Mouse (Mus musculus) mammary gland, adult 2 months (tissue): ENCODE measurements around the gene Hspa13. TPM values are rescaled to one million over a fixed set of nuclear protein-coding genes. Genes with fewer than 3 reads are reported as not detected.

Experiments
- polyA plus RNA-seq: library from polyadenylated mRNA; depleted of rRNA; stranded (reverse); fragments of >200 nt; gene quantifications from 2 replicates; pipeline ENCODE4 v1.2.3, GENCODE M21; 2012; ENCODE audit warnings: low replicate concordance; rRNA removed

Gene Hspa13
- 2.7 and 5.9 TPM in 2 replicates for polyA plus RNA-seq

DNA sequence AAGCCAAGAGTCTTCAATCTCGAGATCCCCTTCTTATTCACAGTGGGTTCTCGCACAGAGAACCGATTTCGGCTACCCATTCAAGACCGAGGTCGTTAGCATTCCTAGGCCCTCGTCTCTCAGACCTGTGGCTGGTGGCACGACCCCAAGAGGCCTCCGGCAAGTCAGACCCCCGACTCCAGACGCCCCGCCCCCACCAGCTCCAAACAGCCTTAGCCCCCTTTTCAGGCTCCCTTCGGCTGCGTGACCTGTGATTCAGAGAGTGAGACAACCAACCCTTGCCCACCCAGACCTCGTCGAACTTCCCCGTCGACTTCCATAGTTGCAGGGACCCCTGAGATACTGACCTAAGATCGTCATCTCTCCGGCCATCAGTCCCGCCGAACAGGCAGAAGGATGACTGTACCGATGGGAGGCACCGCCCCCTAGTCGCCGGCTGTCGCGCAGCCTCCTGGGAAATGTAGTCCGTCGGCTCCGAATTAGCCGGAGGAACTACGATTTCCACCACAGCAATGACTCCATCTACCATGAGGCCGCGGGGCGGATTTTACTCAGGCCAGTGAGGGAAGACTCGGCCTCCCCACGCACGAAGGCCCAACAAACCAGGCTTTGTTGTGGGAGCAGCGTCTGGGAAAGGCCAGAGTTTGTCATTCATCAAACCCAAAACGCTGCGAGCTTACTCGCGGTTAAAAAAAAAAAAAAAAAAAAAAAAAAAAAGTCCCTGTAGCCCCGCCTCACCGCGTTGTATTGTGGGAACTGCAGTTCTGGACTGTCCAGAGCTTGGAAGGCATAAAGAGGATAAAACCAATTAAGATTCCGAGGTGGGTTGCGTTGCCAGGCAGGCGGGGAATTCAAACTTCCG is at the start of gene Hspa13:
Gene Hspa13, minus strand, starts transcription at position 717 of the 862 bp plus-strand sequence.

Other genes starting within 250 kb of the Hspa13 start
- gene Lipi, start 181.0 kb downstream of the Hspa13 start, polyA plus RNA-seq: not detected in 2 replicates
- gene Rbm11, start 174.3 kb downstream of the Hspa13 start, polyA plus RNA-seq: 0.06 TPM in 1 of 2 replicates, not detected in the other